Mouse (Mus musculus) myocyte (in vitro differentiated cells): ENCODE data around the gene Snrpa.

Source experiments
- E2F4 ChIP-seq: IDR thresholded peaks from one replicate; pipeline ENCODE4 v1.6.1; 2011; ENCODE audit warnings: mild to moderate bottlenecking, control low read depth, moderate library complexity; ENCODE audit not compliant: insufficient read depth
- MAX ChIP-seq: IDR thresholded peaks from one replicate; pipeline ENCODE4 v1.6.1; 2011; ENCODE audit warnings: low read depth, mild to moderate bottlenecking, control low read depth
- POLR2A ChIP-seq: IDR thresholded peaks from one replicate; pipeline ENCODE4 v1.6.1; 2011; ENCODE audit warnings: low read depth, mild to moderate bottlenecking, control low read depth, moderate library complexity; ENCODE audit not compliant: insufficient read length
- USF1 ChIP-seq: IDR thresholded peaks from one replicate; pipeline ENCODE4 v1.6.1; 2011; ENCODE audit warnings: low read depth, mild to moderate bottlenecking, control low read depth, moderate library complexity

DNA sequence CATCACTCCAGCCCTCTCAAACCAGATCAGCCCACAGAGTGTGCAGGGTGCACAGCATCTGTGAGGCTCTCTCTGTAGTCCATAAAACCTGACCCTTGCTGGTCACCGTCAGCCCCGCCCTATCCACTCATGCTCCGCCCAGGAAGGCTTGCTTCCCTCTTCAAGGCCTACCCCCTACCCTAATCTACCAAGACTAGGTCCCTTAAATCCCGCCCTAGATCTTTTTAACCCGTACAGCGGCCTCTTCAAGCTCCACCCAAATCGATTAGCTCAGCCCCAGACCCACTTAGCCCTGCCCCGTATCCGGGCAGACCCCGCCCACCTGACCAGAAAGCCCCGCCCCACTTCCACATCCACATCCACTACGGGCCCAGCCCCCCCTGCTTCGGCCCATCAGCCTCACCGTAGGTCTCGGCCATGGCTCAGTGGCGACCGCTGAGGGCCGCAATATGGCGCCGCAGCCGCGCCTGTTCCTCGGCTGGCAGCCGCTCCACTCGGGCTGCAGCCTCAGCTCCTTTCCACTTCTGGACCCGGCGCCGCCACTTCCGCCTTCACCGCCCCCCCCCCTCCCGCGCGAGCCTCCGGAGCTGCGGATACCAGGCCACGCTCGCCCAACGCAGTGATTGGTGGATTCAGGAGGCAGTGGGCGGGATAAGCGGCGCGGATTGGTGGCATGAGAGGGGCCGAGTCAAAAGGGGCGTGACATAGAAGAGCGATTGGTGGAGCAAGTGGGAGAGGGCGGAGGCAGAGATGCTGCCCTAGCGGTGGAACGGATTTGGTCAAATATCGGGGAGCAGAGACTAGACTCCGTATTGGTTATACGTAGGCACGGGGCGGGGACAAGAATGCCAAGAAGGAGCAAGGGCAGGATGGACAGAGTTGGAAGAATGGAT is 17.5 kb downstream of the Snrpa start, which contains the start of gene Rab4b:
- TF ChIP-seq POLR2A = peak; percentile 41
- no peak for TF ChIP-seq E2F4
- no peak for TF ChIP-seq USF1
- TF ChIP-seq MAX = no peak
